Mouse (Mus musculus) left cerebral cortex, adult 9 months (tissue): ENCODE measurements around the gene Nqo1.

Source experiments
- DNase-seq, 2 experiments: peaks; one replicate each; pipeline ENCODE4 v3.0.0; 2022; ENCODE audit warnings: low spot score in 2 of 2

The Nqo1 gene

GRCm38 (mm10) chr8:107405935-107406334 is 2.9 kb upstream of the Nqo1 start:
- no peak for DNase-seq

- no peak for DNase-seq
Observed at GRCm38 (mm10) chr8:107404057-107404456, 1.1 kb upstream of the Nqo1 start.

GRCm38 (mm10) chr8:107401866-107402265 is 1.1 kb downstream of the Nqo1 start:
- DNase-seq = no peak

DNA sequence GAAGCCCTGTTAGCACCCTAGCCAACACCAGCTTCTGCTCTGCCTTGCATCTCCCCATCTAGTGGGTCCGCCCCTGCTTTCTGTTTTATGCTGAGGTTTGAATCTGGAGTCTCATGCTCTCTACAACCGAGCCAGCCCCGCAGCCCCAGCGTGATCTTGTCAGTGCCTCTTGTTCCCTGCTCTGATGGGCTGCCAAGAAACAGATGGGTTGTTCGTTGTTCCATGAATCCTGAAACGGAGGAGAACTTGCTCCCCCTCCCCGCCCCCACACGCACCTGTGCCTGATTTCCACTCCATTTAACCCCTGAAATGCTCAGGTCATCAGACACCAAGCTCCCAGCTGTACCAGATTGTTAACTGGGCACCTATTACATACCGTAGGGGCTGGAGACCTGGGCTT is 3.5 kb downstream of the Nqo1 start:
- DNase-seq = no peak

DNA sequence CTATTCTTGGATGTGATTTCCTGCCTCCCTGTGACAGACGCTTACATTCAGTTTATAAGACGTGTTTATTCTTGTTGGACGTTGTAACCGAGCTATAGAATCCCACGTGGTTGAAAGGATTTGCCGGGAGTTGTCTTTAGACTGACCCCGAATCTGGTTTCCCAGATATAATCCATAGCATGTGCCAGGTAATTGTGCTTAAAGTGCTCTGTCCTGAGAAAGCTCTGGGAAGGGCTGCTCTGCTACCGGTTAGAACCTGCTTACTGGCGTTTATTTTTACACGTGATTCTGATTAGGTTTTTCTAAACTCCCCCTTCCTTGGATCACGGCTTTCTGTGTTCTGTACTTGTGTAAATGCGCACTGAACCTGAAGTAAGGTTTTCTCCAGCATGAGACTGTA is 5.3 kb downstream of the Nqo1 start:
- no peak for DNase-seq

GRCm38 (mm10) chr8:107396106-107396670 is 6.8 kb downstream of the Nqo1 start:
- DNase-seq = no peak

DNA sequence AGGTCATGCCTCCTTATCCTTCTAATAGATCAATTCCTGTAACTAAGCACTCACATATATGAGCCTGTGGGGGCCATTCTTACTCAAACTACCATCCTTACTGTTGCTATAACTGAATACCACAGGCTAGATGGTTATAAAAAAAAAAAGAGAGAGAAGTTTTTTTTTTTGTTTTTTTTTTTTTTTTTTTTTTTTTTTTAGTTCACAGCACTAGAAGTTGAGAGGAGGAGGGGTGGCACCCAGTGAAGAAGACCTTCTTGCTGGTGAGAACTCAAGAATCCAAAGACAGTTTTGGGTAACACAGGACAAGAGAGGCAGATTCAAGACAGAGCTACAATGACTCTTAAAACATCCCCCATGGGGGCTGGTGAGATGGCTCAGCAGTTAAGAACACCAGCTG is 7.6 kb downstream of the Nqo1 start:
- no peak for DNase-seq

GRCm38 (mm10) chr8:107391136-107391516 is 11.9 kb downstream of the Nqo1 start:
- DNase-seq = no peak

DNA sequence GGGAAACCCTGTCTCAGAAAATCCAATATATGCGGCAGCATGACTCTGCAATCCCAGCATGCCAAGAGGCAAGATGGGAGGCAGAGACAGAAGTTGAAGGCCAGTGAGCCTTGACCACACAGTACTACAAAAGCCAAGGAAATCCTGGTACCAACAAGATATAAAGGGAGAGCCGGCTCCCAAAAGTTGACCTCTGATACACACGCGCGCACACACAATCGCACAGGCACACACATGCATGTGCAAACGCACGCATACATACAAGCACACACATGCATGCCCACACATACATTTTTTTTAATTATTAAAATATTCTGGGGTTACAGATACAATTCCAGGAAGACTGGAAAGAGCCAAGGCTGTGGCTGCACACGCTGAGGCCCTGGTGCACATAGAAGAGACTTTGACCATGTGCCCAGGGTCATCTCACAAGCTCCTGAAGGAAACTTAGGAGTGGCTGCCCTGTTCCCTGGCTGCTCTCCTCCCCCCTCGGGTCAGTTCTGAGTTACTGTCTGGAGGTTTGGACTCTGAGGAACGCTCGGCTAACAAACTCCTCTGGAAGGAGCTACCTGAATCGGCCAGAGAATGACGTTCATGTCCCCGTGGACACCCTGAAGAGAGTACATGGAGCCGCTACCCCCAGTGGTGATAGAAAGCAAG is 12.4 kb downstream of the Nqo1 start:
- DNase-seq = no peak

GRCm38 (mm10) chr8:107389557-107389956 is 13.4 kb downstream of the Nqo1 start:
- DNase-seq = no peak

- DNase-seq = no peak
Observed at GRCm38 (mm10) chr8:107387861-107388260, 15.1 kb downstream of the Nqo1 start.

DNA sequence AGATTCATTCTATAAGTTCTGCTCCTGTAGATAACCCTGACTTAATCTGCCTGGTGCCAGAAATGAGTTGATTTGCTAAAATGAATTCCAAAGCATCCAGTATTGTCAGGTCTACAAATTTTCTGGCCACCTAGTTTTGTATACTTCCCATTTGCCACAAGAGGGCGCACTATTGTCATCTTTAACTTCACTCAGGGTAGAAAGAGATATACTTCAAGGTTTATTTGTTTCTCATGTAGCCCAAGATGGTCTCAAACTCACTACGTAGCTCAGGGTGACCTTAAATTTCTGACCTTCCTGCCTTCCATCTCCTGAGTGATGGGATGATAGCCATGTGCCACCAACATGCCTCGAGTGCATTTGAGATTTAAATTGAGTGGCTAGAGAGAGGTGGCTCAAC is 16.4 kb downstream of the Nqo1 start:
- no peak for DNase-seq

- no peak for DNase-seq
Observed at GRCm38 (mm10) chr8:107386171-107386570, 16.8 kb downstream of the Nqo1 start.

DNA sequence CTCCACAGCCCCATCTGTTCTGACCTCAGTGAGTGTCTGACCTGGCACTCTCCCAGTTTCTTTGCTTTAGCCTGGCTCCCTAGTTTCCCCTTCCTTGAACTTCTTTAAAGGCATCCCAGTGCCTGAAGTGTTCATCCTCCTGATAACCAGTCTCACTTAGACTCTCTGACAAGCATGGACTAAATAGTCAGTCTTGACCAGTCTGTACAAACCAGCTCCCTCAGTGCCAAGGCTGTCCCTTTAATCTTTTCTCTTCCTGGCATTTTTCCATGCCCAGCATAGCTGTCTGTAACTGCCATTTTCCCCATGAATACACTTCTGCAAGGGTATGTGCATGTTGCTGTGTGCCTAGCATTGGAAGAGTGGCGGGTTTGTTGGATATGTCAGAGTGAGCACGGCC is 17.9 kb downstream of the Nqo1 start:
- no peak for DNase-seq

DNA sequence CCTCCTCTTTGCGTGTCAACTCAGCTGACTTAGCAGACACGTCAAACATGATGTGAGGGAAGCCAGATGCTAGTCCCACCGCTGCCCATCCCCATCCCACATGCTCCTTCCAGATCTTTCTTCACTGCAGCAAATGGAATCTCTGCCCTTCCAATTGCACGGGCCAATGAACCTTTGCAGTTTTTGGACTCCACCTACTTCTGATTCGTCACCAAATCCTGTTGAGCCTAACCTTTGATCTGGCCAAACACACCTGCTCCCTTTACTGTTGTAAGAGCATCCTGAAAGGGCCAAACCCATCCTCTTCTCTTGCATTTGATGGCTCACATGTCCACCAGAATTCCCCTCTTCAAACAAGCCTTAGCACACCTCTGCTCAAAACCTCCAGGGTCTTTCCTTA is 18.4 kb downstream of the Nqo1 start:
- no peak for DNase-seq

- DNase-seq = no peak
Observed at GRCm38 (mm10) chr8:107382898-107383297, 20.1 kb downstream of the Nqo1 start.

- no peak for DNase-seq
Observed at GRCm38 (mm10) chr8:107381666-107382065, 21.3 kb downstream of the Nqo1 start.

DNA sequence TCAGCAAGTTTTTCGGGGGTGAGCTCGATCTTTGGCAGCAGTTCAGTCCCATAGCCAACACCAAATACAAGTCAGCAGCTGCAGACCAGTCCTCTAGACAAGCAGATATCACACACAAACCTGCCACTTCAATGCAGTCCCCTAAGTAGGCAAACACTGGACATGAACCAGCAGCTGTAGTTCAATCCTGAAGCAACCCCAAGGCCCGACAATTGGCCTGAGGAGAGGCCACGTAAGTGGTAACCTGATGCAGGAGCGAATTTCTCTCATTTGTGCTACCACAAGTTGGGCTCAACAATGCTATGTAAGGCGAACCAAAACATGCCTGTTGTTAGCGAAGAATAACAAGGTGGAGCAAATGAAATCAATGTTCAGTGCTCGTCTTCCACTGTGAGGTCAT is 22.3 kb downstream of the Nqo1 start:
- DNase-seq = no peak

GRCm38 (mm10) chr8:107377346-107377745 is 25.7 kb downstream of the Nqo1 start:
- DNase-seq = no peak

DNA sequence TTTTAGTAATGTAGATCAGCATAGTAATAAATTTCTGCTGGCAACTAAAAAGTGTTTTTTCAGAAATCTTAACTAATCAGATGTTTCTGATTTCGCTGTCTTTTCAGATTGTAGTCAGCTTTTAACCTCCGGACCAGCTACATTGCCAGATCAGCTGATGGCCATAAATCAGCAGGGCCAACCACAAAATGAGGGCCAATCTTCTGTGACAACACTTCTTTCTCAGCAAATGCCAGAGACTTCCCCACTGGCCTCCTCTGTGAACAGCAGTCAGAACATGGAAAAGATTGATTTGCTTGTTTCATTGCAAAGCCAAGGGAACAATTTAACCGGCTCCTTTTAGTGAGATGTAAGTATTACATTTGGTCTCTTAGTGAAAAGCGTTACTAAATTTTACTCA is 32.7 kb downstream of the Nqo1 start:
- no peak for DNase-seq
